Mouse (Mus musculus) CH12.LX (cell line): ENCODE results near the gene Vasp. TPM values are rescaled to one million over a fixed set of nuclear protein-coding genes. Genes with fewer than 3 reads are reported as not detected.

ENCODE experiments used
- DNase-seq: peaks from one replicate; pipeline ENCODE4 v3.0.0-alpha.2; 2013; ENCODE audit errors: extremely low read depth
- H3K27ac ChIP-seq: 2 replicates; pipeline ENCODE4 v1.5.1; 2012; ENCODE audit warnings: low read depth, mild to moderate bottlenecking, control low read depth, moderate library complexity; ENCODE audit not compliant: insufficient read depth
- H3K27me3 ChIP-seq: replicated peaks from 2 replicates; pipeline ENCODE3; 2012; ENCODE audit warnings: inconsistent platforms
- H3K36me3 ChIP-seq, 2 experiments: replicated peaks in 1 of 2; 2 replicates each; pipeline versions ENCODE3 to v1.6.1; 2012; ENCODE audit warnings: inconsistent platforms in 1 of 2, low read length in 1 of 2, mild to moderate bottlenecking in 1 of 2, mixed read lengths in 1 of 2, moderate library complexity in 1 of 2; ENCODE audit not compliant: control insufficient read depth in 1 of 2, insufficient read depth in 1 of 2
- H3K4me1 ChIP-seq, 2 experiments: 2 replicates each; pipeline ENCODE4 v1.6.1; 2012; ENCODE audit warnings: inconsistent platforms in 1 of 2, moderate library complexity in 1 of 2; ENCODE audit not compliant: insufficient read depth in 2 of 2, control insufficient read depth in 1 of 2
- H3K4me2 ChIP-seq: 2 replicates; pipeline ENCODE4 v1.6.1; 2012; ENCODE audit warnings: low read depth, mild to moderate bottlenecking, control low read depth; ENCODE audit not compliant: poor library complexity, insufficient read depth, severe bottlenecking
- H3K4me3 ChIP-seq, 3 experiments: fragments of 150-350 bp in 1 of 3; sonication (generic) in 1 of 3; replicated peaks in 1 of 3; 2 replicates each; pipeline versions ENCODE3 to v1.5.1; 2011 to 2012; ENCODE audit warnings: low read depth in 2 of 3, low read length in 2 of 3, mild to moderate bottlenecking in 2 of 3, moderate library complexity in 2 of 3, control low read depth in 1 of 3, improper control_type of control experiment in 1 of 3, inconsistent platforms in 1 of 3, mixed read lengths in 1 of 3; ENCODE audit not compliant: poor library complexity in 1 of 3
- H3K79me2 ChIP-seq: replicated peaks from 2 replicates; pipeline ENCODE4 v1.6.1; 2012; ENCODE audit warnings: mild to moderate bottlenecking, moderate library complexity; ENCODE audit not compliant: control insufficient read depth, poor library complexity, insufficient read depth, severe bottlenecking; ENCODE audit errors: extremely low read depth
- H3K9ac ChIP-seq: 2 replicates; pipeline ENCODE4 v1.6.1; 2012; ENCODE audit warnings: low read depth, mild to moderate bottlenecking, control low read depth, moderate library complexity; ENCODE audit not compliant: insufficient read depth
- H3K9me3 ChIP-seq: replicated peaks from 2 replicates; pipeline ENCODE3; 2012; ENCODE audit warnings: low read length, inconsistent platforms, mixed read lengths
- CHD2 ChIP-seq: IDR thresholded peaks from 2 replicates; pipeline ENCODE4 v1.6.1; 2011; ENCODE audit warnings: low read length, improper control_type of control experiment
- CTCF ChIP-seq, 2 experiments: IDR thresholded peaks in 1 of 2; conservative IDR thresholded peaks in 1 of 2; 2 replicates each; pipeline ENCODE4 v1.5.1; 2011 to 2012; ENCODE audit warnings: low read depth in 2 of 2, low read length in 2 of 2, improper control_type of control experiment in 1 of 2, inconsistent platforms in 1 of 2, mild to moderate bottlenecking in 1 of 2, moderate library complexity in 1 of 2
- E2F4 ChIP-seq: IDR thresholded peaks from 2 replicates; pipeline ENCODE4 v1.6.1; 2011; ENCODE audit warnings: low read depth, low read length, improper control_type of control experiment; ENCODE audit not compliant: insufficient replicate concordance
- ELF1 ChIP-seq: IDR thresholded peaks from 2 replicates; pipeline ENCODE4 v1.6.1; 2014; ENCODE audit warnings: low read depth, mild to moderate bottlenecking, inconsistent platforms, low read length, improper control_type of control experiment
- EP300 ChIP-seq: IDR thresholded peaks from 2 replicates; pipeline ENCODE4 v1.6.1; 2011; ENCODE audit warnings: low read length, improper control_type of control experiment
- GABPA ChIP-seq: IDR thresholded peaks from 2 replicates; pipeline ENCODE4 v1.6.1; 2012; ENCODE audit warnings: low read depth, low read length, improper control_type of control experiment, inconsistent platforms; ENCODE audit not compliant: insufficient replicate concordance
- HCFC1 ChIP-seq: IDR thresholded peaks from 2 replicates; pipeline ENCODE4 v1.6.1; 2012; ENCODE audit warnings: low read depth, mild to moderate bottlenecking, inconsistent platforms, low read length, improper control_type of control experiment
- JUND ChIP-seq: conservative IDR thresholded peaks from 2 replicates; pipeline ENCODE4 v1.6.1; 2011; ENCODE audit warnings: low read depth, low read length, improper control_type of control experiment
- KAT2A ChIP-seq: IDR thresholded peaks from 2 replicates; pipeline ENCODE4 v1.6.1; 2012; ENCODE audit warnings: low read length, improper control_type of control experiment, inconsistent platforms; ENCODE audit not compliant: insufficient replicate concordance
- MAFK ChIP-seq: IDR thresholded peaks from 2 replicates; pipeline ENCODE4 v1.6.1; 2011; ENCODE audit warnings: low read length, improper control_type of control experiment; ENCODE audit not compliant: insufficient replicate concordance
- MAX ChIP-seq: IDR thresholded peaks from 2 replicates; pipeline ENCODE4 v1.6.1; 2011; ENCODE audit warnings: low read length, improper control_type of control experiment
- MAZ ChIP-seq: IDR thresholded peaks from 2 replicates; pipeline ENCODE4 v1.6.1; 2012; ENCODE audit warnings: low read depth, mild to moderate bottlenecking, inconsistent platforms, low read length, improper control_type of control experiment, moderate library complexity
- MEF2A ChIP-seq: IDR thresholded peaks from 2 replicates; pipeline ENCODE4 v1.6.1; 2014; ENCODE audit warnings: low read depth, mild to moderate bottlenecking, inconsistent platforms, low read length, improper control_type of control experiment, borderline replicate concordance
- MYC ChIP-seq: IDR thresholded peaks from 2 replicates; pipeline ENCODE4 v1.6.1; 2011; ENCODE audit warnings: low read depth, mild to moderate bottlenecking, improper control_type of control experiment, low read length
- NELFE ChIP-seq: IDR thresholded peaks from 2 replicates; pipeline ENCODE4 v1.6.1; 2011; ENCODE audit warnings: low read depth, low read length, improper control_type of control experiment
- NRF1 ChIP-seq: IDR thresholded peaks from 2 replicates; pipeline ENCODE4 v1.6.1; 2014; ENCODE audit warnings: low read depth, mild to moderate bottlenecking, inconsistent platforms, low read length, improper control_type of control experiment, moderate library complexity
- PAX5 ChIP-seq: IDR thresholded peaks from 2 replicates; pipeline ENCODE4 v1.6.1; 2012; ENCODE audit warnings: low read length, inconsistent platforms, mixed read lengths
- POLR2A ChIP-seq: IDR thresholded peaks from 2 replicates; pipeline ENCODE4 v1.6.1; 2011; ENCODE audit warnings: low read depth, mild to moderate bottlenecking, improper control_type of control experiment, low read length
- POLR2AphosphoS2 ChIP-seq: IDR thresholded peaks from 2 replicates; pipeline ENCODE4 v1.6.1; 2011; ENCODE audit warnings: low read depth, low read length, improper control_type of control experiment
- RCOR1 ChIP-seq: conservative IDR thresholded peaks from 2 replicates; pipeline ENCODE4 v1.6.1; 2012; ENCODE audit warnings: low read depth, mild to moderate bottlenecking, inconsistent platforms, low read length, improper control_type of control experiment
- SIN3A ChIP-seq: IDR thresholded peaks from 2 replicates; pipeline ENCODE4 v1.6.1; 2012; ENCODE audit warnings: low read length, improper control_type of control experiment, inconsistent platforms
- SMC3 ChIP-seq: IDR thresholded peaks from 2 replicates; pipeline ENCODE4 v1.6.1; 2011; ENCODE audit warnings: low read depth, low read length, improper control_type of control experiment
- TBP ChIP-seq: conservative IDR thresholded peaks from 2 replicates; pipeline ENCODE4 v1.6.1; 2011; ENCODE audit warnings: low read depth, low read length, improper control_type of control experiment
- TCF12 ChIP-seq: IDR thresholded peaks from 2 replicates; pipeline ENCODE4 v1.6.1; 2014; ENCODE audit warnings: low read depth, mild to moderate bottlenecking, inconsistent platforms, low read length, improper control_type of control experiment
- UBTF ChIP-seq: IDR thresholded peaks from 2 replicates; pipeline ENCODE4 v1.6.1; 2012; ENCODE audit warnings: low read depth, mild to moderate bottlenecking, inconsistent platforms, low read length, improper control_type of control experiment, moderate library complexity
- USF1 ChIP-seq: IDR thresholded peaks from 2 replicates; pipeline ENCODE4 v1.6.1; 2014; ENCODE audit warnings: low read depth, mild to moderate bottlenecking, inconsistent platforms, low read length, improper control_type of control experiment
- USF2 ChIP-seq: conservative IDR thresholded peaks from 2 replicates; pipeline ENCODE4 v1.6.1; 2011; ENCODE audit warnings: low read depth, low read length, improper control_type of control experiment
- ZC3H11A ChIP-seq: IDR thresholded peaks from 2 replicates; pipeline ENCODE4 v1.6.1; 2012; ENCODE audit warnings: low read depth, mild to moderate bottlenecking, inconsistent platforms, low read length, improper control_type of control experiment
- ZNF384 ChIP-seq: IDR thresholded peaks from 2 replicates; pipeline ENCODE4 v1.6.1; 2012; ENCODE audit warnings: low read depth, low read length, improper control_type of control experiment, inconsistent platforms
- dilution Hi-C: fragments of 300-500 bp; cut with MboI; formaldehyde crosslinking; loops from 2 replicates; pipeline ENCODE4 v1.14.3; 2020; ENCODE audit warnings: low sequenced_read_pairs; ENCODE audit not compliant: extremely low pct_unique_long_range_greater_than_20kb, extremely low pct_ligation_motif_present
- in situ Hi-C: fragments of 300-500 bp; cut with MboI; formaldehyde crosslinking; loops from 3 replicates; pipeline ENCODE4 v1.14.3; 2019; ENCODE audit warnings: low sequenced_read_pairs, low pct_ligation_motif_present, low pct_unique_long_range_greater_than_20kb, mixed read lengths
- polyA plus RNA-seq: library from polyadenylated mRNA; unstranded; fragments of >175 nt; gene quantifications from 2 replicates; pipeline ENCODE4 v1.2.1, GENCODE M21; 2012; ENCODE audit warnings: low read depth; ENCODE audit not compliant: insufficient read length
- total RNA-seq, 2 experiments: library from RNA; depleted of rRNA; stranded (reverse); fragments of 300-350 nt in 1 of 2; fragments of >200 nt in 1 of 2; gene quantifications; 2 replicates each; pipeline ENCODE4 v1.2.3; 2012 to 2014

The Vasp gene
- total and polyA plus RNA-seq, 3 experiments = 114 to 191 (median 125) TPM

DNA sequence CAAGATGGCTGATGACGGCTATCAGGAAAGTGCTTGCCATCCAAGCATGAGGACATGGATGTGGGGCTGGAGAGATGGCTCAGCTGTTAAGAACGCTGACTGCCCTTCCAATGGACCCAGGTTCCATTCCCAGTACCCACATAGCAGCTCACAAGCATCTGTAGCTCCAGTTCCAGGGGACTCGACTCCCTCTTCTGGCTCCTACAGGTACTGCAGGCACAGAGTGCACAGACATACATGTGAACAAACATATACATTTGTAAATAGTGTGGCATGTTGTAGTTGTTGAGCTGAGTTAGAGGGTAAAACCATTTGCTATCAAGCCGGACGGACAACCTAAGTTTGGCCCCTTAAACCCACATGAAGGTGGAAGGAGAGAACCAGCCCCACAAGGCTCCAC lies 61.6 kb downstream of the Vasp start:
- in situ Hi-C loops = no loop called here
- no peak overlapping the region for H3K9ac ChIP-seq
- H3K4me2 ChIP-seq = no peak overlapping the region
- H3K27me3 ChIP-seq = no peaks in the 10 kb centered on the region
- peaks cover 8% of the 10 kb centered on the region for H3K9me3 ChIP-seq
- H3K79me2 ChIP-seq = no peaks in the 10 kb centered on the region
- H3K4me1 ChIP-seq = peaks cover 3% of the 10 kb centered on the region in 2 experiments; a peak in 2 of 4 replicates
- no peak for TF ChIP-seq POLR2AphosphoS2
- no peak for TF ChIP-seq POLR2A
- TF ChIP-seq USF2 = no peak
- peak; percentile 45 to 55 for TF ChIP-seq CTCF (conservative IDR thresholded peaks at IDR 0.05 in 1 of 2, IDR thresholded peaks at IDR 0.05 in 1 of 2; ENCODE audit: low read depth in 2 of 2, low read length in 2 of 2)
- no peak overlapping the region for H3K4me3 ChIP-seq
- no peak overlapping the region for H3K27ac ChIP-seq
- DNase-seq = no peak
- dilution Hi-C loops = no loop called here
- H3K36me3 ChIP-seq = peaks cover 16 to 28% of the 10 kb centered on the region in 2 experiments

DNA sequence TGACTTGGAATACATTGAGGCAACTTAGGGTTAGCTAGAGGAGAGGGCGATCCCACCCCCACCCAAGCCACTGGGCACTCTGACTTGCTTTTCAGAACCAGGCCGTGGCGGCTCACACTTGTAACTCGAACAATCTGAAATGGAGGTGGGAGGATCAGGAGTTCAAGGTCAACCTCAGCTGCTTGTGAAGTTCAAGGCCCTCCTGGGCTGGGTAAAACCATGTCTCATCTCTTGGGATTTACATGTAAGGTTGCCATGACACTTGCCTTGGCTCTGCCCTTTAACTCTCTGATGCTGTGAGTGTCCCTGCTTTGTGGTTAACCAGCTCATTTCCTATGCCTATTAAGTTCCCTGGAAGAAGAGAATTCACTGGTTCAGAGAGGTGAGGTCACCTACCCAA lies 62.1 kb downstream of the Vasp start:
- in situ Hi-C loops (no loop called here), dilution Hi-C loops (no loop called here)

DNA sequence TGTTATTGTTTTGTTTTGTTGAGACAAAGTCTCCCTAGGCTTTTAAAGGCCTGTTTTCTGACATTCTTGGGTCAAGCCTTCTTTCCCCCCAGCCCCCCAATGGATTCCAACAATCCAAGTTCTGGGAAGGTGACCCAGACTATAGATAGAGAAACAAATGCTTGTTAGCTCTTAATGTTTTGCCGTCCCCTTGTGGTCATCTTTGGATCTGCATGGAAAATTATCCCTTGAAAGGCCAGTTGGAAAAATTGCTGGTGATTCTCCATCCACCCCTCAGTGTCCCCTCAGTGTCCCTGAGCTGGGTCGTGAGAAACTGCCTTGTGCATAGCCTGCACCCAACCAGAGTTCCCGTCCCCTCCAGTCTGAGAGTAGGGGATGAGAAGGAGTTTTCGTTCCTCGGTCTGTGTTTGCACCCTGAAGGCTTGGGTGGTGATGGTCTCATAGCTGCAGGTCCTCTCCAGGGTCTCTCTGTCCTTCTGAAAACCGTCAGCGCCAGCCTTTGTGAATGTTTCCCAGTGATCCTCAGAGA lies 62.6 kb downstream of the Vasp start:
- H3K9me3 ChIP-seq = peaks cover 8% of the 10 kb centered on the region
- in situ Hi-C loops (no loop called here), dilution Hi-C loops (no loop called here)
- no peak overlapping the region for H3K9ac ChIP-seq
- peaks cover under 1 to 3% of the 10 kb centered on the region in 2 experiments; a peak in 2 of 4 replicates for H3K4me1 ChIP-seq
- H3K4me3 ChIP-seq = no peak overlapping the region
- H3K27ac ChIP-seq = no peak overlapping the region
- no peak for DNase-seq
- H3K27me3 ChIP-seq = no peaks in the 10 kb centered on the region
- peaks cover 25 to 38% of the 10 kb centered on the region in 2 experiments for H3K36me3 ChIP-seq
- no peak overlapping the region for H3K4me2 ChIP-seq
- H3K79me2 ChIP-seq = no peaks in the 10 kb centered on the region
- TF ChIP-seq MAFK (no peak), MAX (no peak), USF2 (no peak), UBTF (no peak), TBP (no peak), CHD2 (no peak), POLR2A (no peak), NRF1 (no peak), RCOR1 (no peak), SIN3A (no peak), NELFE (no peak), CTCF (conservative IDR thresholded peaks at IDR 0.05 in 1 of 2, IDR thresholded peaks at IDR 0.05 in 1 of 2; ENCODE audit: low read depth in 2 of 2, low read length in 2 of 2) (peak; percentile 80 to 93), PAX5 (no peak), ZC3H11A (0 out of 2 replicates have a peak, but pooled peaks have one; percentile 6), HCFC1 (no peak), ELF1 (no peak), GABPA (no peak), SMC3 (peak; percentile 72)

More for the DNA sequence above, 62.1 kb downstream of the Vasp start:
- peaks cover 0 to 3% of the 10 kb centered on the region in 2 experiments; a peak in 1 of 4 replicates for H3K4me1 ChIP-seq
- H3K4me2 ChIP-seq = no peak overlapping the region
- H3K36me3 ChIP-seq = peaks cover 20 to 33% of the 10 kb centered on the region in 2 experiments
- no peak overlapping the region for H3K4me3 ChIP-seq
- no peaks in the 10 kb centered on the region for H3K79me2 ChIP-seq
- DNase-seq = no peak
- TF ChIP-seq MAX = no peak
- no peak for TF ChIP-seq KAT2A
- TF ChIP-seq JUND = no peak
- TF ChIP-seq MEF2A = no peak
- TF ChIP-seq EP300 = no peak
- no peak for TF ChIP-seq USF2
- no peak for TF ChIP-seq NELFE
- TF ChIP-seq USF1 = no peak
- TF ChIP-seq RCOR1 = no peak
- no peak for TF ChIP-seq CTCF (conservative IDR thresholded peaks at IDR 0.05 in 1 of 2, IDR thresholded peaks at IDR 0.05 in 1 of 2; ENCODE audit: low read depth in 2 of 2, low read length in 2 of 2)
- no peak for TF ChIP-seq MAZ
- no peak for TF ChIP-seq MAFK
- TF ChIP-seq ZNF384 = no peak
- no peak for TF ChIP-seq E2F4
- no peak for TF ChIP-seq UBTF
- no peak for TF ChIP-seq PAX5
- no peak for TF ChIP-seq TCF12
- no peak for TF ChIP-seq MYC
- TF ChIP-seq SIN3A = no peak
- H3K27ac ChIP-seq = no peak overlapping the region
- no peaks in the 10 kb centered on the region for H3K27me3 ChIP-seq
- H3K9ac ChIP-seq = no peak overlapping the region
- H3K9me3 ChIP-seq = peaks cover 8% of the 10 kb centered on the region
